In genomic region chr7:63758240-63758826, GRCm38 (mm10) we compare ENCODE assay signal across 8 mouse cellular contexts.
DNase-seq lines count a peak whose midpoint lies in the region; ATAC-seq and TF ChIP-seq lines count a peak whose summit lies in the region.

No protein-coding gene starts in this region.

- peak overlapping the region; percentile 78 for H3K4me2 ChIP-seq in neural tube, embryonic 15.5 days

- no peaks in the 10 kb centered on the region for H3K9me3 ChIP-seq in forebrain, embryonic 10.5 days
- H3K9me3 ChIP-seq in limb, embryonic 10.5 days (replicated peaks), result no peaks in the 10 kb centered on the region
- H3K9me3 ChIP-seq in neural tube, embryonic 15.5 days (replicated peaks), result no peaks in the 10 kb centered on the region

- peak overlapping the region; percentile 46 for H3K9ac ChIP-seq in neural tube, embryonic 15.5 days (replicated peaks)

- H3K27ac ChIP-seq in bone marrow macrophage, adult 2 months (ENCODE audit: insufficient read depth, low read depth, low read length), result no peak overlapping the region
- no peak overlapping the region for H3K27ac ChIP-seq in forebrain, embryonic 10.5 days
- no peak overlapping the region for H3K27ac ChIP-seq in limb, embryonic 10.5 days
- 0 out of 2 replicates have a peak overlapping the region, but pooled peaks have one; percentile 34 for H3K27ac ChIP-seq in neural tube, embryonic 15.5 days (replicated peaks)

- H3K36me3 ChIP-seq in forebrain, embryonic 10.5 days (replicated peaks), result no peaks in the 10 kb centered on the region
- H3K36me3 ChIP-seq in limb, embryonic 10.5 days, result no peaks in the 10 kb centered on the region
- no peaks in the 10 kb centered on the region for H3K36me3 ChIP-seq in neural tube, embryonic 15.5 days

- no peak for TF ChIP-seq CTCF in bone marrow macrophage, adult 2 months (IDR thresholded peaks at IDR 0.05; ENCODE audit: low read depth, low read length)

- peak; percentile 17 to 35 for DNase-seq in kidney, postnatal 4 days
- no peak for DNase-seq in kidney, adult 11 months
- peak; percentile 22 for DNase-seq in forebrain, embryonic 10.5 days (ENCODE audit: extremely low spot score, low spot score)
- peak; percentile 49 for DNase-seq in limb, embryonic 10.5 days (ENCODE audit: low spot score)
- no peak for DNase-seq in ovary, postnatal 14 days (ENCODE audit: low spot score)
- DNase-seq in yolk sac, embryonic 10.5 days (ENCODE audit: low spot score), result no peak

- peak overlapping the region; percentile 17; the same call in 1 of the 2 replicates for H3K4me3 ChIP-seq in bone marrow macrophage, adult 2 months (ENCODE audit: insufficient read depth, low read length)
- H3K4me3 ChIP-seq in forebrain, embryonic 10.5 days, result peak overlapping the region; percentile 51
- H3K4me3 ChIP-seq in limb, embryonic 10.5 days, result peak overlapping the region; percentile 48
- peak overlapping the region; percentile 50 for H3K4me3 ChIP-seq in neural tube, embryonic 15.5 days (replicated peaks)

- 0 out of 2 replicates have a peak, but pooled peaks cover 4% of the 10 kb centered on the region for H3K4me1 ChIP-seq in bone marrow macrophage, adult 2 months (ENCODE audit: control insufficient read depth, insufficient read depth, low read length)
- peaks cover 39% of the 10 kb centered on the region for H3K4me1 ChIP-seq in forebrain, embryonic 10.5 days
- peaks cover 23% of the 10 kb centered on the region for H3K4me1 ChIP-seq in limb, embryonic 10.5 days
- H3K4me1 ChIP-seq in neural tube, embryonic 15.5 days, result peaks cover 52% of the 10 kb centered on the region

- peak; percentile 82 for ATAC-seq in neural tube, embryonic 15.5 days (ENCODE audit: low FRiP score)

- TF ChIP-seq POLR2A in bone marrow macrophage, adult 2 months (IDR thresholded peaks at IDR 0.05; ENCODE audit: borderline replicate concordance, low read depth, low read length), result no peak

- H3K27me3 ChIP-seq in forebrain, embryonic 10.5 days (ENCODE audit: poor library complexity, severe bottlenecking), result peaks cover 95% of the 10 kb centered on the region
- peaks cover 93% of the 10 kb centered on the region for H3K27me3 ChIP-seq in limb, embryonic 10.5 days (ENCODE audit: low read depth, poor library complexity, severe bottlenecking)
- peaks cover 68% of the 10 kb centered on the region for H3K27me3 ChIP-seq in neural tube, embryonic 15.5 days (replicated peaks)

- WGBS in forebrain, embryonic 10.5 days, result under 1% methylated on average over 97 of the region's 97 CpGs
- WGBS in limb, embryonic 10.5 days, result under 1% methylated on average over 95 of the region's 97 CpGs
- WGBS in neural tube, embryonic 15.5 days, result under 1% methylated on average over 70 of the region's 97 CpGs

Comparison
In these comparisons a context has a peak if more than half of its experiments do, and no peak if none do; other contexts are left out.
1. DNase-seq: peak in kidney, postnatal 4 days (2 of 2), forebrain, embryonic 10.5 days (single experiment) and limb, embryonic 10.5 days (single experiment); none in kidney, adult 11 months (single experiment), ovary, postnatal 14 days (single experiment) and yolk sac, embryonic 10.5 days (single experiment).
2. Peak in every context shown above with its lines, with median percentiles within 50 percentile points of each other: H3K4me3 ChIP-seq.